Comparison of ENCODE assay signal across 8 mouse cellular contexts in genomic region chr5:141241645-141242284, GRCm38 (mm10). TPM values are rescaled to one million over a fixed set of nuclear protein-coding genes. Genes with fewer than 3 reads are reported as not detected.
DNase-seq lines count a peak whose midpoint lies in the region; ATAC-seq and TF ChIP-seq lines count a peak whose summit lies in the region.

No protein-coding gene starts in this region.

- H3K27me3 ChIP-seq in heart, adult 2 months (ENCODE audit: control insufficient read depth, insufficient read depth, low read length): peaks cover 12% of the 10 kb centered on the region
- peaks cover 69% of the 10 kb centered on the region for H3K27me3 ChIP-seq in midbrain, embryonic 10.5 days (ENCODE audit: low read depth, poor library complexity, severe bottlenecking)

- H3K79me2 ChIP-seq in heart, adult 2 months (replicated peaks; ENCODE audit: control insufficient read depth, insufficient read depth, low read length): no peaks in the 10 kb centered on the region

- no peaks in the 10 kb centered on the region for H3K9me3 ChIP-seq in midbrain, embryonic 10.5 days (replicated peaks)

- peak in 1 of 2 experiments; percentile 25 for DNase-seq in heart, adult 2 months
- no peak for DNase-seq in heart, adult 9 months (ENCODE audit: low spot score in 2 of 2)
- peak; percentile 6 for DNase-seq in urinary bladder, postnatal 14 days (ENCODE audit: low spot score)
- no peak for DNase-seq in urinary bladder, postnatal 4 days (ENCODE audit: low spot score in 2 of 2)
- DNase-seq in heart, postnatal 14 days: peak; percentile 8 to 11
- no peak for DNase-seq in midbrain, embryonic 10.5 days (ENCODE audit: low spot score)
- no peak for DNase-seq in urinary bladder, adult 2 months (ENCODE audit: low spot score)

- peak overlapping the region; percentile 54 for H3K4me3 ChIP-seq in heart, adult 2 months
- H3K4me3 ChIP-seq in midbrain, embryonic 10.5 days: peak overlapping the region; percentile 79

- H3K4me1 ChIP-seq in heart, adult 2 months (ENCODE audit: control insufficient read depth, insufficient read depth, low read length): peaks cover 2% of the 10 kb centered on the region
- H3K4me1 ChIP-seq in midbrain, embryonic 10.5 days: peaks cover 43% of the 10 kb centered on the region

- 3% methylated on average over 79 of the region's 82 CpGs for WGBS in heart, adult 2 months
- WGBS in midbrain, embryonic 10.5 days: 2% methylated on average over 74 of the region's 82 CpGs

- TF ChIP-seq EP300 in heart, adult 2 months (IDR thresholded peaks at IDR 0.05; ENCODE audit: insufficient read depth, low read depth, low read length): no peak

- no peak for TF ChIP-seq POLR2A in heart, adult 2 months (IDR thresholded peaks at IDR 0.05; ENCODE audit: insufficient read depth, low read depth, low read length)

- peak overlapping the region; percentile 97 for H3K9ac ChIP-seq in heart, adult 2 months (ENCODE audit: low read depth, low read length)

- no peak for TF ChIP-seq CTCF in heart, adult 2 months (IDR thresholded peaks at IDR 0.05)

- intact Hi-C loops in heart, adult 2 months (cut with DNase I): loop anchor here (2.0 to 10.0 kb wide), 3 partner anchors 147 to 1213 kb away; no protein-coding TSS in a partner anchor
- intact Hi-C loops in heart, postnatal 14 days (cut with DNase I): loop anchor here (2.0 to 10.0 kb wide), 3 partner anchors 743 to 1077 kb away; no protein-coding TSS in a partner anchor

- no peak for ATAC-seq in activated CD4-positive, CD25-positive, alpha-beta regulatory T cell, adult 4 months

- H3K27ac ChIP-seq in heart, adult 2 months: no peak overlapping the region
- peak overlapping the region; percentile 83 for H3K27ac ChIP-seq in midbrain, embryonic 10.5 days (replicated peaks)

- no peaks in the 10 kb centered on the region for H3K36me3 ChIP-seq in heart, adult 2 months (ENCODE audit: control insufficient read depth, insufficient read depth, low read length)
- no peaks in the 10 kb centered on the region for H3K36me3 ChIP-seq in midbrain, embryonic 10.5 days

RNA-seq across cellular contexts. Expression of gene Sdk1, which starts 0.5 kb away (rescaled TPM):
- 1 to 10 TPM in 1 of 2 experiments, under 1 TPM in 1; 0.94 to 1.0 TPM for total RNA-seq in heart, adult 2 months (2021)
- 0.33 and 0.94 TPM in 2 replicates for polyA plus RNA-seq in heart, adult 2 months (2012; rRNA removed)
- total RNA-seq in heart, postnatal 14 days (2021): 1 to 10 TPM; 3.0 to 3.3 TPM
- polyA plus RNA-seq in midbrain, embryonic 10.5 days (2016; fragmentation: Nextera tagmentation; extraction: Ambion mirVana): 0.65 and 0.73 TPM in 2 replicates
- polyA plus RNA-seq in activated CD4-positive, CD25-positive, alpha-beta regulatory T cell, adult 4 months (2017; shearing (Covaris generic)): under 1 TPM in 1 of 2 experiments, not detected in 1; 0.19 TPM
- polyA plus RNA-seq in urinary bladder, adult 2 months (2012; rRNA removed): 3.8 and 6.2 TPM in 2 replicates

Comparison
In these comparisons a context has a peak if more than half of its experiments do, and no peak if none do; other contexts are left out.
1. DNase-seq: peak in urinary bladder, postnatal 14 days (single experiment) and heart, postnatal 14 days (2 of 2); none in heart, adult 9 months (0 of 2), urinary bladder, postnatal 4 days (0 of 2), midbrain, embryonic 10.5 days (single experiment) and urinary bladder, adult 2 months (single experiment).